Mouse (Mus musculus) cerebellum, adult 2 months (tissue): ENCODE results near the gene Bmp7. TPM values are rescaled to one million over a fixed set of nuclear protein-coding genes. Genes with fewer than 3 reads are reported as not detected.

Experiments
- DNase-seq, 2 experiments: peaks; one replicate each; pipeline ENCODE4 v3.0.0; 2021
- H3K27ac ChIP-seq: fragments of 200-500 bp; 2 replicates; pipeline ENCODE4 v1.5.1; 2012; ENCODE audit warnings: low read length, control low read depth, inconsistent platforms; ENCODE audit not compliant: insufficient read depth
- H3K27me3 ChIP-seq: fragments of 200-500 bp; 2 replicates; pipeline ENCODE4 v1.6.1; 2012; ENCODE audit warnings: inconsistent platforms, mild to moderate bottlenecking, low read length, moderate library complexity; ENCODE audit not compliant: control insufficient read depth, insufficient read depth
- H3K4me1 ChIP-seq: fragments of 200-500 bp; 2 replicates; pipeline ENCODE4 v1.6.1; 2011; ENCODE audit warnings: low read length; ENCODE audit not compliant: control insufficient read depth, insufficient read depth
- H3K4me3 ChIP-seq: fragments of 200-500 bp; replicated peaks from 2 replicates; pipeline ENCODE3; 2011; ENCODE audit warnings: mild to moderate bottlenecking, low read depth, low read length, control low read depth; ENCODE audit not compliant: insufficient read depth
- CTCF ChIP-seq: fragments of 200-500 bp; IDR thresholded peaks from 2 replicates; pipeline ENCODE4 v1.5.1; 2011; ENCODE audit warnings: low read depth, mild to moderate bottlenecking, control low read depth, low read length, moderate library complexity, borderline replicate concordance; ENCODE audit not compliant: insufficient read depth
- POLR2A ChIP-seq: fragments of 200-500 bp; IDR thresholded peaks from 2 replicates; pipeline ENCODE4 v1.6.1; 2011; ENCODE audit warnings: low read length, control low read depth, borderline replicate concordance; ENCODE audit not compliant: insufficient read depth
- WGBS: fragments of 180-500 bp; shearing (Covaris S2); methylation state at CpG from one replicate; pipeline ENCODE4 v1.1.7; 2018; 5-methylcytosine and 5-hydroxymethylcytosine counted together
- polyA plus RNA-seq: library from polyadenylated mRNA; depleted of rRNA; stranded (reverse); fragments of >200 nt; gene quantifications from 2 replicates; pipeline ENCODE4 v1.2.3, GENCODE M21; 2012

The Bmp7 gene
- polyA plus RNA-seq, 1 experiment = 3.9 TPM

DNA sequence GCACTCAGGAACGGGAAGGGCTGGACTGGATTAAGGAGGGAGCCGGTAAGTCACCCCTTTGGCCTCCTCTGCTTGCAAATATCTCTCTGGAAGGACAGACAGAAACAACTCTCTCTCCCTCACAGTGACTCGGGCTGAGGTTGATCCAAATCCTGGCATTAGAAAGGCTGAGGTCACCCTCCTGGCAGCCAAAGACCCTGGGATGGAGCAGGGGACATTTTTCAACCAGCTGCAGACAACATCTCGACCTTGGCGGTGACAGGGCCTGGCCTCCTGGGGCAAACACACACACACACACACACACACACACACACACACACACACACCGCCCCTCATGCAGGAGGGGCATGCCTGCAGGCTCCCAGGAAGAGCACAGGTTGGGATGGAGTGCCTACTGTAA is 29.0 kb downstream of the Bmp7 start:
- WGBS = 23% methylated on average over 6 of the region's 6 CpGs
- no peaks in the 10 kb centered on the region for H3K4me1 ChIP-seq
- no peak overlapping the region for H3K4me3 ChIP-seq
- DNase-seq = no peak
- no peak for TF ChIP-seq POLR2A
- TF ChIP-seq CTCF = no peak
- no peaks in the 10 kb centered on the region for H3K27me3 ChIP-seq
- no peak overlapping the region for H3K27ac ChIP-seq

DNA sequence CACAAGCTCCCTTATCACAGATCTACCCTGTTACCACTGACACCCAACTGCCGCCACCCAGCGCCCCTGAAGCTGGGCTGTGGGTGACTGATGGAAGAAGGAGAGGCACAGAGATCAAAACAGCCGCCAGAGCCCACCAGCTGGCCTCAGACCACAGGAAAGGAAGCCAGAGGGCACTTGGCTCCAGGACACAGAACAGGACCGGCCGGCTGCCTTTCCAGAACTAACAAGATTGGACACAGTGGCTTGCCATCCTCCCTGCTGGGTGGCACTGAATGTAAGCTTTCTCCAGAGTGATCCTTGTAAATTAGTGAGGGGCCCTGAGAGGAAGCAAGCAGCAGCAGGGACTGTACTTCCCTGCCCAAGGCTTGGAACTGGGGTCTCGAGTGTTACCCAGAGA is 30.7 kb downstream of the Bmp7 start:
- TF ChIP-seq POLR2A = no peak
- no peak for TF ChIP-seq CTCF
- Histone ChIP-seq H3K27ac (no peak overlapping the region), H3K4me3 (no peak overlapping the region), H3K27me3 (no peaks in the 10 kb centered on the region), H3K4me1 (no peaks in the 10 kb centered on the region)
- no peak for DNase-seq
- WGBS = 20% methylated on average over 6 of the region's 6 CpGs

DNA sequence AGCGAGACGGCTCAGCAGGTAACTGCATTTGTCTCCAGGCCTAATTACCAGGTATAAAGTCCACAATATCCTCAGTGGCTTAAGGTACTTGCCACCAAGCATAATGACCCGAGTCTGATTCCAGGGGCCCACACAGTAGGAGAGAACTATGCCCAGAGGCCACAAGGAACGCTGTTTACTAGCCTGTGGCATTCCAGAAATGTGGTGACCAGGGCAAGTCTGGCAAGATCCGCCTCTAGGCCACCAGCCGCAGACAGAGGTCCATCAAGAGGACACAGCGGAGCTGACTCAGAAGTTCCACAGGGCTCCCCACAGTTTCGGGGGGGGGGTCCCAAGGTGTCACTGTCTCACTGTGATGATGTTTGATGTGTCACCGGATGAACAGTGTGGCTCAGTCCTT is 34.0 kb downstream of the Bmp7 start:
- no peaks in the 10 kb centered on the region for H3K4me1 ChIP-seq
- WGBS = 78% methylated on average over 9 of the region's 9 CpGs
- no peak for DNase-seq
- no peak overlapping the region for H3K27ac ChIP-seq
- H3K27me3 ChIP-seq = no peaks in the 10 kb centered on the region
- no peak for TF ChIP-seq POLR2A
- TF ChIP-seq CTCF = no peak
- H3K4me3 ChIP-seq = no peak overlapping the region

DNA sequence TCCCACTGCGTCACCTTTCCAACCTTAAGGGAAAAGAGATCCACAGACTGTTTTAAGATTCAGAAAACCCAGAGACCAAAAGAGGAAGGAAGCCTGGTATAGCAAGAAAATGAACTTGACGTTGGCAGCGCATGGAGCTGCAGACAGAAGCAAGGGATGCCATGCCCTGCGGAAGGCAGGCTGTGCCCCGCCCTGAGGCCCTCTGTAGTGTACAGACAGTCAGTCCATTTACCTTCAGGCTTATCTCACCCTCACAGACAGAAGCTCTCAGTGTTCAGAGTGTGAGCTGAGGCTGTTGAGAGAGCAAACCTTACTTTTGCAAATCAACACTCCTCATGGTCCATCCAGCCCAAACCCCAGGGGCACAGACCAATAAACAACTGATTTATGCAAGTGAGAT is 35.1 kb downstream of the Bmp7 start:
- no peaks in the 10 kb centered on the region for H3K27me3 ChIP-seq
- WGBS = 92% methylated on average over 5 of the region's 5 CpGs
- no peak for DNase-seq
- H3K4me3 ChIP-seq = no peak overlapping the region
- TF ChIP-seq POLR2A = no peak
- TF ChIP-seq CTCF = no peak
- H3K4me1 ChIP-seq = no peaks in the 10 kb centered on the region
- no peak overlapping the region for H3K27ac ChIP-seq

DNA sequence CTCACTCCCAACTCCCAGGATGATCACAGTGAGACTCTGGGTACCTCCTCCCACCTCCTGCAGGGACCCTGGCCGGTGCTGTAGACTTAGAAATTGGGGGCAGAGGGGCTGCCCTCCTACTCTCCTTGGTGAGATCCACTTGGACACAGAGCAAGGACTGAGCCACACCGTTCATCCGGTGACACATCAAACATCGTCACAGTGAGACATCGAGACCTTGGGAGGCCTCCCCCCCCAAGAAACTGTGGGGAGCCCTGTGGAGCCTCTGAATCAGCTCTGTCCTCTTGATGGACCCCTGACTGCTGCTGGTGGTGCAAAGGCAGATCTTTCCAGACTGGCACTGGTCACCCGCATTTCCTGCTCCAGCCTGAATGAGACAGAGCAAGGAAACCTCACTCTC is 35.5 kb downstream of the Bmp7 start:
- WGBS = 75% methylated on average over 6 of the region's 6 CpGs
- TF ChIP-seq POLR2A (no peak), CTCF (no peak)
- Histone ChIP-seq H3K4me3 (no peak overlapping the region), H3K27me3 (no peaks in the 10 kb centered on the region), H3K27ac (no peak overlapping the region), H3K4me1 (no peaks in the 10 kb centered on the region)
- DNase-seq = no peak

DNA sequence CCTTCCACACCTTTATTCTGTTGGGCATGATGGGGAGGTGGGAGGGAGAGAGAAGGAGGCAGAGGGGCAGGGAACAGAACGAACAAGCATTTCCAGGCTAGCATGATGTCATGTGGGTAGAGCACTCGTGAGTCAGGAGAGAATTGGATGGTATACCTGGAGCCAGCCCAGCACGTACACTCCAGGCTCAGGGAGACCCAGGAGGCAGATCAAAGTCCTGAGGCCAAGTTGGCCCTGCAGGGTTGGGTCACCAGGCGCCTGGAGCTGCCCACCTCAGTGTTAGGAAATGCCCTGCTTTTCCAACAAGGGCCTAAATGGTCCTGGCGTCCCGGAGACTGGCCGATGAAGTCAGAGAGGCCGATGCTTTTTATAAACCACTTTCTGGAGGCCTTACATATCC is 36.6 kb downstream of the Bmp7 start:
- H3K4me1 ChIP-seq = no peaks in the 10 kb centered on the region
- H3K27ac ChIP-seq = no peak overlapping the region
- no peaks in the 10 kb centered on the region for H3K27me3 ChIP-seq
- 87% methylated on average over 8 of the region's 8 CpGs for WGBS
- TF ChIP-seq POLR2A (no peak), CTCF (no peak)
- no peak for DNase-seq
- H3K4me3 ChIP-seq = no peak overlapping the region

DNA sequence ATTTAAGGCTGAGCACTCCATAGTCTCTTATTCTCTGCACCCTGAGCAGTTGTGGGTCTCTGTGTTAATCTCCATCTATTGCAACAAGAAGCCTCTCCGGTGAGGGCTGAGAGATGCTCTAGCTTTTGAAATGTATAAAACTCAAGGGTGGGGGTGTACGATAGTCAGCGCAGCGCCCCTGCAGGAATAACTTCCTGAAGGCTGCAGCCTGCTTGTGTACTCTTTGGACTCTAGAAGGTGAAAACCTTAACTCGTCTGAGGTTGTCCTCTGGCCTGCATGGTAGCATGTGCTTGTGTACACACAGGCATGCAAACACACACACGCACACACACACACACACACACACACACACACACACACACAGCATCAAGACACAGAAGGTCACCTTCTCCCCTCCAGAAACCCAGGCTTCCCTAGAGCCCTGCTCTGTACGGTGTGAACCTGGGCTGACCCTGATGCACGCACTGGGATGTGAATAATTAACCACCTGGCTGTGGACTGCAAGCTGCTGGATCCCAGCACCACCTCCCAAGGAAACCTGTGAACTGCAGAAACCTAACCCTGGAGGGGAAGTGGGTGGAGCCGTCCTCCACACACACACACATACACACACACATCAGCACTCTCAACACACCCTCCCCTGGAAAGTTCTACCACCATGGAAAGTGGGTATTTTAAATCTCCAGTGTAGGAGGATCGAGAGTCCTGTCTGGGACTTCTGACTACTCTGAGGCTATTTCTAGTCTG is 39.0 kb downstream of the Bmp7 start:
- no peak overlapping the region for H3K27ac ChIP-seq
- no peak for DNase-seq
- no peak overlapping the region for H3K4me3 ChIP-seq
- no peaks in the 10 kb centered on the region for H3K4me1 ChIP-seq
- H3K27me3 ChIP-seq = no peaks in the 10 kb centered on the region
- TF ChIP-seq CTCF = no peak
- TF ChIP-seq POLR2A = no peak
- WGBS = 78% methylated on average over 10 of the region's 10 CpGs

DNA sequence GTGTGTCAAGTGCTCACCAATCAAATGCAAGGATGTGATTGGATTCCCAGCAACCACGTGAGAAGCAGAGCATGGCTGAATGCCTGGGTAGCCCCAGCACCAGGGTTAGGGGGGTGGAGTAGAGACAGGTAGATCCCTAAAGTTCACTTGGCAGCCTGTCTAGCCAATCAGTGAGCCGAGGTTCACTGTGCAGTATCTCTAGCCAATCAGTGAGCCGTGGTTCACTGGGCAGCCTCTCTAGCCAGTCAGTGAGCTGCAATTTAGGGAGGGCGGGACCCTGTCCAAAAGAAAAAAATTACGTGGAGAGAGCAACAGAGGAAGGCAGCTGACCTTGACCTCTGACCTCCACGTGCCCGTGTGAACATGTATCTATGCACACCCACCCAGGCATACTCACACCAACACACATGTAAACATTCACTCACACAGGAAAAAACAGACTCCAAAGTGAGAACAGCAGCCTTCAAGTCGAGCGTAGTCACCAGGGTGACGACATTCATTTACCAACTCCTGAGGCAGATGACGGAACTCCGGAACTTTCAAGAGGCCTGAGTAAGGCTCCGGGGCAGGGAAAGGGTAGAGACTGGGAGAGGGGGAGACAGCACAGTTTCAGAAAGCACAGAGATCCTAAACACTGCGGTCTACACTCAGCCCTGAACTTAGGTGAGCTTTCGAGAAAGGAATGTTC is 50.2 kb downstream of the Bmp7 start:
- Histone ChIP-seq H3K27ac (no peak overlapping the region), H3K4me3 (no peak overlapping the region), H3K4me1 (no peaks in the 10 kb centered on the region), H3K27me3 (no peaks in the 10 kb centered on the region)
- WGBS = 63% methylated on average over 15 of the region's 15 CpGs
- TF ChIP-seq CTCF = no peak
- TF ChIP-seq POLR2A = no peak
- DNase-seq = no peak
